Mouse (Mus musculus) megakaryocyte, embryonic 14.5 days (primary cell): ENCODE results near the gene Auts2.

Source experiments
- FLI1 ChIP-seq: IDR thresholded peaks from 2 replicates; pipeline ENCODE4 v1.6.1; 2012; ENCODE audit warnings: low read length, inconsistent platforms, mixed read lengths
- GATA1 ChIP-seq: IDR thresholded peaks from 3 replicates; pipeline ENCODE4 v1.6.1; 2012; ENCODE audit warnings: mixed read lengths, low read length, inconsistent platforms, borderline replicate concordance

- no peak for TF ChIP-seq GATA1
- TF ChIP-seq FLI1: no peak
These were observed 561.7 kb downstream of the Auts2 start for GRCm38 (mm10) chr5:131981451-131981850.
